Mouse (Mus musculus) brain, embryonic 14.5 days (tissue): ENCODE results near the gene Kars.

Source experiments
- CTCF ChIP-seq: fragments of 200-500 bp; IDR thresholded peaks from 2 replicates; pipeline ENCODE4 v1.5.1; 2012; ENCODE audit warnings: inconsistent platforms, mild to moderate bottlenecking, moderate library complexity, borderline replicate concordance; ENCODE audit not compliant: insufficient read depth, insufficient read length; ENCODE audit errors: extremely low read depth
- POLR2A ChIP-seq: fragments of 200-500 bp; IDR thresholded peaks from 2 replicates; pipeline ENCODE4 v1.6.1; 2012; ENCODE audit warnings: mild to moderate bottlenecking, inconsistent platforms, borderline replicate concordance; ENCODE audit not compliant: poor library complexity, insufficient read depth, insufficient read length, severe bottlenecking; ENCODE audit errors: extremely low read depth

DNA sequence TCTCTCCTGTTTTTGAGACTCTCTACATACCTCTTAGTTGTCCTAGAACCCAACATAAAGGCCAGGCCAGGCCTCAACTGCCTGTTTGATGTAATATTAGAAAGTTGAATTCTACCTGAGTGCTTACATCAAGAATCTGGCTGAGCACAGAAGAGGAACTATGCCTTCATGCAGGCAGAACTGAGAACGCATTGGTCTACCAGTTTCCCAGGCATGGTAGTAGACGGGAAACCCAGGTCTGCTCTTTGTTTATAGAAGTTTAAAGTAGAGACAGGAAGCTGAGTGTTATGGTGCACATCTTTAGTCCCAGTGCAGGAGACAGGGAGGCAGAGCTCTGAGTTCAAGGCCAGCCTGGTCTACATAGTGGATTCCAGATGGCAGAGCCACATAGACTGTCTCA, 64.0 kb downstream of the Kars start:
- TF ChIP-seq CTCF (no peak), POLR2A (no peak)
